Mouse (Mus musculus) embryo, embryonic 11 days (tissue): ENCODE data around the gene Eepd1.
"Not testable (repeated sequence)": the region's sequence is repeated elsewhere in the genome, so short reads cannot be mapped to it uniquely, and the experiment has no call there.

Experiments
- DNase-seq: peaks from one replicate; pipeline ENCODE4 v3.0.0-alpha.2; 2015

Eepd1 gene

GRCm38 (mm10) chr9:25481344-25482095 is at the start of gene Eepd1:
TSS of gene Eepd1 (plus strand) at chr9:25481547.
- peak; percentile 96 for DNase-seq

GRCm38 (mm10) chr9:25438836-25439235 is 42.5 kb upstream of the Eepd1 start:
- DNase-seq = no peak

GRCm38 (mm10) chr9:25440046-25440445 is 41.3 kb upstream of the Eepd1 start:
- not testable (repeated sequence) for DNase-seq

GRCm38 (mm10) chr9:25442041-25442440 is 39.3 kb upstream of the Eepd1 start:
- DNase-seq = no peak

- DNase-seq = no peak
Observed at GRCm38 (mm10) chr9:25443029-25443428, 38.3 kb upstream of the Eepd1 start.

- no peak for DNase-seq
Observed at GRCm38 (mm10) chr9:25443546-25443945, 37.8 kb upstream of the Eepd1 start.

- no peak for DNase-seq
Observed at GRCm38 (mm10) chr9:25450394-25450793, 31.0 kb upstream of the Eepd1 start.

GRCm38 (mm10) chr9:25455027-25455426 is 26.3 kb upstream of the Eepd1 start:
- DNase-seq = no peak

GRCm38 (mm10) chr9:25460835-25461555 is 20.4 kb upstream of the Eepd1 start:
- no peak for DNase-seq

- DNase-seq = no peak
Observed at GRCm38 (mm10) chr9:25464305-25464704, 17.0 kb upstream of the Eepd1 start.

- no peak for DNase-seq
Observed at GRCm38 (mm10) chr9:25479392-25480020, 1.8 kb upstream of the Eepd1 start.

GRCm38 (mm10) chr9:25480676-25481075 is 671 bp upstream of the Eepd1 start:
- DNase-seq = no peak

GRCm38 (mm10) chr9:25482322-25482998 is 1.1 kb downstream of the Eepd1 start:
- DNase-seq = no peak

- DNase-seq = no peak
Observed at GRCm38 (mm10) chr9:25482999-25483347, 1.6 kb downstream of the Eepd1 start.

- no peak for DNase-seq
Observed at GRCm38 (mm10) chr9:25483931-25484618, 2.7 kb downstream of the Eepd1 start.

- DNase-seq = no peak
Observed at GRCm38 (mm10) chr9:25484619-25484986, 3.3 kb downstream of the Eepd1 start.

GRCm38 (mm10) chr9:25485006-25485405 is 3.7 kb downstream of the Eepd1 start:
- no peak for DNase-seq

- DNase-seq = no peak
Observed at GRCm38 (mm10) chr9:25485406-25485805, 4.1 kb downstream of the Eepd1 start.

- no peak for DNase-seq
Observed at GRCm38 (mm10) chr9:25486246-25486807, 5.0 kb downstream of the Eepd1 start.

GRCm38 (mm10) chr9:25487446-25488110 is 6.2 kb downstream of the Eepd1 start:
- no peak for DNase-seq

- DNase-seq = no peak
Observed at GRCm38 (mm10) chr9:25488581-25488980, 7.2 kb downstream of the Eepd1 start.
